ENCODE assay signal across 21 mouse cellular contexts in genomic region chr5:124442628-124443027, GRCm38 (mm10). TPM values are rescaled to one million over a fixed set of nuclear protein-coding genes. Genes with fewer than 3 reads are reported as not detected.
DNase-seq lines count a peak whose midpoint lies in the region; ATAC-seq and TF ChIP-seq lines count a peak whose summit lies in the region.
"Had no signal": no experiment of that assay in that cellular context is flagged by ENCODE, and none has a peak within 500 bp of the region (broad histone marks: within the 10 kb centered on the region; RNA-seq: fewer than 3 reads in every experiment).

No protein-coding gene starts in this region.

- no peak overlapping the region for H3K4me2 ChIP-seq in intestine, postnatal 0 days (replicated peaks; ENCODE audit: low read depth)
- no peak overlapping the region for H3K4me2 ChIP-seq in intestine, embryonic 16.5 days (ENCODE audit: low read depth, low read length)
- H3K4me2 ChIP-seq in liver, postnatal 0 days (ENCODE audit: low read depth, low read length): peak overlapping the region; percentile 90
- no peak overlapping the region for H3K4me2 ChIP-seq in hindbrain, embryonic 11.5 days (replicated peaks; ENCODE audit: low read depth, low read length)
- H3K4me2 ChIP-seq: embryonic facial prominence, embryonic 15.5 days; forebrain, embryonic 12.5 days; heart, embryonic 13.5 days; hindbrain, embryonic 13.5 days; intestine, embryonic 15.5 days; limb, embryonic 12.5 days; neural tube, embryonic 13.5 days; stomach, embryonic 15.5 days had no signal

- H3K27ac ChIP-seq in intestine, postnatal 0 days (ENCODE audit: low read depth, low read length): peak overlapping the region; percentile 73; the same call in 1 of the 2 replicates
- no peak overlapping the region for H3K27ac ChIP-seq in intestine, embryonic 16.5 days (ENCODE audit: low read length)
- H3K27ac ChIP-seq in bone marrow, adult 2 months (ENCODE audit: control insufficient read depth, insufficient read depth, low read depth, low read length, poor library complexity): peak overlapping the region; percentile 73
- peak overlapping the region; percentile 17 for H3K27ac ChIP-seq in liver, postnatal 0 days (ENCODE audit: low read depth)
- no peak overlapping the region for H3K27ac ChIP-seq in hindbrain, embryonic 10.5 days
- no peak overlapping the region for H3K27ac ChIP-seq in hindbrain, embryonic 11.5 days (ENCODE audit: low read depth, low read length)
- H3K27ac ChIP-seq: embryonic facial prominence, embryonic 15.5 days; forebrain, embryonic 12.5 days; heart, embryonic 13.5 days; hindbrain, embryonic 13.5 days; intestine, embryonic 15.5 days; limb, embryonic 12.5 days; neural tube, embryonic 13.5 days; stomach, embryonic 15.5 days had no signal

- H3K9me3 ChIP-seq in intestine, postnatal 0 days (ENCODE audit: control insufficient read depth): no peaks in the 10 kb centered on the region
- no peaks in the 10 kb centered on the region for H3K9me3 ChIP-seq in intestine, embryonic 16.5 days (ENCODE audit: control insufficient read depth, low read length)
- no peaks in the 10 kb centered on the region for H3K9me3 ChIP-seq in liver, postnatal 0 days (ENCODE audit: low read length)
- H3K9me3 ChIP-seq in hindbrain, embryonic 10.5 days: no peaks in the 10 kb centered on the region
- no peaks in the 10 kb centered on the region for H3K9me3 ChIP-seq in hindbrain, embryonic 11.5 days (ENCODE audit: control insufficient read depth, low read length)
- H3K9me3 ChIP-seq: embryonic facial prominence, embryonic 15.5 days; forebrain, embryonic 12.5 days; heart, embryonic 13.5 days; hindbrain, embryonic 13.5 days; intestine, embryonic 15.5 days; limb, embryonic 12.5 days; neural tube, embryonic 13.5 days; stomach, embryonic 15.5 days had no signal

- H3K4me3 ChIP-seq in intestine, postnatal 0 days (ENCODE audit: low read depth, low read length): no peak overlapping the region
- H3K4me3 ChIP-seq in intestine, embryonic 16.5 days (ENCODE audit: low read length): no peak overlapping the region
- H3K4me3 ChIP-seq in bone marrow, adult 2 months (replicated peaks; ENCODE audit: control insufficient read depth, low read depth, low read length): no peak overlapping the region
- H3K4me3 ChIP-seq in liver, postnatal 0 days (ENCODE audit: low read depth, low read length): peak overlapping the region; percentile 30; the same call in 1 of the 2 replicates
- H3K4me3 ChIP-seq in hindbrain, embryonic 10.5 days: no peak overlapping the region
- no peak overlapping the region for H3K4me3 ChIP-seq in hindbrain, embryonic 11.5 days (ENCODE audit: low read depth, low read length)
- H3K4me3 ChIP-seq: embryonic facial prominence, embryonic 15.5 days; forebrain, embryonic 12.5 days; heart, embryonic 13.5 days; hindbrain, embryonic 13.5 days; intestine, embryonic 15.5 days; limb, embryonic 12.5 days; neural tube, embryonic 13.5 days; stomach, embryonic 15.5 days had no signal

- no peaks in the 10 kb centered on the region for H3K4me1 ChIP-seq in intestine, postnatal 0 days (replicated peaks; ENCODE audit: control insufficient read depth, insufficient read depth, low read length)
- H3K4me1 ChIP-seq in intestine, embryonic 16.5 days (ENCODE audit: control insufficient read depth, insufficient read depth, low read length): peaks cover 19% of the 10 kb centered on the region
- H3K4me1 ChIP-seq in bone marrow, adult 2 months (ENCODE audit: control insufficient read depth, insufficient read depth, low read length): peaks cover 10% of the 10 kb centered on the region
- peaks cover 52% of the 10 kb centered on the region for H3K4me1 ChIP-seq in liver, postnatal 0 days (ENCODE audit: insufficient read depth)
- peaks cover 43% of the 10 kb centered on the region for H3K4me1 ChIP-seq in hindbrain, embryonic 10.5 days (replicated peaks)
- no peaks in the 10 kb centered on the region; the same call in 1 of the 2 replicates for H3K4me1 ChIP-seq in hindbrain, embryonic 11.5 days (replicated peaks; ENCODE audit: control insufficient read depth, insufficient read depth, low read length)

- no peak overlapping the region for H3K9ac ChIP-seq in intestine, postnatal 0 days (ENCODE audit: low read depth, low read length)
- no peak overlapping the region for H3K9ac ChIP-seq in intestine, embryonic 16.5 days (ENCODE audit: low read depth, low read length)
- H3K9ac ChIP-seq in liver, postnatal 0 days (replicated peaks): no peak overlapping the region
- no peak overlapping the region for H3K9ac ChIP-seq in hindbrain, embryonic 11.5 days (ENCODE audit: low read depth, low read length)
- H3K9ac ChIP-seq: embryonic facial prominence, embryonic 15.5 days; forebrain, embryonic 12.5 days; heart, embryonic 13.5 days; hindbrain, embryonic 13.5 days; intestine, embryonic 15.5 days; limb, embryonic 12.5 days; neural tube, embryonic 13.5 days; stomach, embryonic 15.5 days had no signal

- no peak for TF ChIP-seq CTCF in intestine, postnatal 0 days (IDR thresholded peaks at IDR 0.05; ENCODE audit: low read depth)
- no peak for TF ChIP-seq CTCF in bone marrow, adult 2 months (IDR thresholded peaks at IDR 0.05; ENCODE audit: control insufficient read depth, insufficient read depth, low read length)
- no peak for TF ChIP-seq CTCF in liver, postnatal 0 days (IDR thresholded peaks at IDR 0.05; ENCODE audit: low read depth)

- TF ChIP-seq EP300 in liver, postnatal 0 days (IDR thresholded peaks at IDR 0.05; ENCODE audit: low read depth): no peak

- TF ChIP-seq POLR2A in bone marrow, adult 2 months (IDR thresholded peaks at IDR 0.05; ENCODE audit: borderline replicate concordance, control insufficient read depth, low read depth, low read length): no peak

- no peak for ATAC-seq in intestine, postnatal 0 days
- ATAC-seq in intestine, embryonic 16.5 days: no peak
- ATAC-seq in liver, postnatal 0 days: no peak
- ATAC-seq in hindbrain, embryonic 11.5 days (ENCODE audit: low FRiP score): no peak
- ATAC-seq: intestine, embryonic 15.5 days had no signal

- WGBS in intestine, postnatal 0 days: 44% methylated on average over 2 of the region's 2 CpGs
- 63% methylated on average over 2 of the region's 2 CpGs for WGBS in intestine, embryonic 16.5 days
- WGBS in bone marrow, adult 2 months: 16% methylated on average over 2 of the region's 2 CpGs
- WGBS in liver, postnatal 0 days (ENCODE audit: insufficient replicate concordance): 43% methylated on average over 2 of the region's 2 CpGs
- WGBS in hindbrain, embryonic 10.5 days: 84% methylated on average over 2 of the region's 2 CpGs
- 90% methylated on average over 2 of the region's 2 CpGs for WGBS in hindbrain, embryonic 11.5 days

- H3K27me3 ChIP-seq in intestine, postnatal 0 days (replicated peaks; ENCODE audit: control insufficient read depth, insufficient read depth, low read length): no peaks in the 10 kb centered on the region
- no peaks in the 10 kb centered on the region for H3K27me3 ChIP-seq in intestine, embryonic 16.5 days (replicated peaks; ENCODE audit: control insufficient read depth, insufficient read depth, low read length)
- no peaks in the 10 kb centered on the region for H3K27me3 ChIP-seq in liver, postnatal 0 days (ENCODE audit: insufficient read depth, low read length)
- H3K27me3 ChIP-seq in hindbrain, embryonic 10.5 days (ENCODE audit: insufficient read depth, poor library complexity, severe bottlenecking): no peaks in the 10 kb centered on the region
- no peaks in the 10 kb centered on the region for H3K27me3 ChIP-seq in hindbrain, embryonic 11.5 days (ENCODE audit: control insufficient read depth, insufficient read depth, low read length)
- H3K27me3 ChIP-seq: embryonic facial prominence, embryonic 15.5 days; heart, embryonic 13.5 days; hindbrain, embryonic 13.5 days; intestine, embryonic 15.5 days; limb, embryonic 12.5 days; neural tube, embryonic 13.5 days; stomach, embryonic 15.5 days had no signal

- peak; percentile 80 for DNase-seq in 416B (ENCODE audit: low read depth)
- no peak for DNase-seq in liver, postnatal 0 days
- no peak for DNase-seq in heart, adult 11 months
- no peak for DNase-seq in hindbrain, embryonic 10.5 days (ENCODE audit: low spot score)
- DNase-seq in hindbrain, embryonic 11.5 days (ENCODE audit: low spot score): no peak
- DNase-seq: adrenal gland, postnatal 10 days; cerebellum, adult 9-10 months; gastrocnemius, postnatal 36 days; kidney, postnatal 14 days; lung, postnatal 10 days had no signal

- peaks cover 4% of the 10 kb centered on the region; the same call in 1 of the 2 replicates for H3K36me3 ChIP-seq in intestine, postnatal 0 days (ENCODE audit: control insufficient read depth, insufficient read depth)
- H3K36me3 ChIP-seq in intestine, embryonic 16.5 days (ENCODE audit: control insufficient read depth, insufficient read depth, low read length): no peaks in the 10 kb centered on the region
- H3K36me3 ChIP-seq in liver, postnatal 0 days (replicated peaks; ENCODE audit: insufficient read depth, low read length): peaks cover 9% of the 10 kb centered on the region
- H3K36me3 ChIP-seq in hindbrain, embryonic 10.5 days: peaks cover 12% of the 10 kb centered on the region
- no peaks in the 10 kb centered on the region for H3K36me3 ChIP-seq in hindbrain, embryonic 11.5 days (ENCODE audit: control insufficient read depth, insufficient read depth, low read length)

RNA-seq across cellular contexts. Expression of gene Kmt5a, which starts 2.9 kb away (rescaled TPM):
- 77.5 and 80.5 TPM in 2 replicates for polyA plus RNA-seq in intestine, postnatal 0 days (2015; fragmentation: Nextera tagmentation; extraction: Ambion mirVana)
- 50.6 and 54.3 TPM in 2 replicates for polyA plus RNA-seq in intestine, embryonic 16.5 days (2015; fragmentation: Nextera tagmentation; extraction: Ambion mirVana)
- 100.0 and 137 TPM in 2 replicates for polyA plus RNA-seq in bone marrow, adult 2 months (2011; ENCODE audit: insufficient read depth, insufficient read length, low replicate concordance, missing spikeins)
- polyA plus RNA-seq in liver, postnatal 0 days (2015; fragmentation: Nextera tagmentation; extraction: Ambion mirVana): 26.7 and 30.6 TPM in 2 replicates
- polyA plus RNA-seq in hindbrain, embryonic 10.5 days (2016; fragmentation: Nextera tagmentation; extraction: Ambion mirVana): 34.3 and 43.7 TPM in 2 replicates
- polyA plus RNA-seq in hindbrain, embryonic 11.5 days (2014; fragmentation: Nextera tagmentation; extraction: Ambion mirVana): 52.2 and 83.1 TPM in 2 replicates

RNA-seq across cellular contexts. Expression of gene Sbno1, which starts 16.8 kb away (rescaled TPM):
- 49.3 and 56.6 TPM in 2 replicates for polyA plus RNA-seq in intestine, postnatal 0 days (2015; fragmentation: Nextera tagmentation; extraction: Ambion mirVana)
- 78.6 and 83.7 TPM in 2 replicates for polyA plus RNA-seq in intestine, embryonic 16.5 days (2015; fragmentation: Nextera tagmentation; extraction: Ambion mirVana)
- 26.5 and 50.4 TPM in 2 replicates for polyA plus RNA-seq in bone marrow, adult 2 months (2011; ENCODE audit: insufficient read depth, insufficient read length, low replicate concordance, missing spikeins)
- 30.0 and 30.6 TPM in 2 replicates for polyA plus RNA-seq in liver, postnatal 0 days (2015; fragmentation: Nextera tagmentation; extraction: Ambion mirVana)
- polyA plus RNA-seq in hindbrain, embryonic 10.5 days (2016; fragmentation: Nextera tagmentation; extraction: Ambion mirVana): 84.6 and 86.6 TPM in 2 replicates
- polyA plus RNA-seq in hindbrain, embryonic 11.5 days (2014; fragmentation: Nextera tagmentation; extraction: Ambion mirVana): 92.9 and 116 TPM in 2 replicates

RNA-seq across cellular contexts. Expression of gene Rilpl2, which starts 35.5 kb away (rescaled TPM):
- 48.2 and 49.7 TPM in 2 replicates for polyA plus RNA-seq in intestine, postnatal 0 days (2015; fragmentation: Nextera tagmentation; extraction: Ambion mirVana)
- 55.1 and 55.4 TPM in 2 replicates for polyA plus RNA-seq in intestine, embryonic 16.5 days (2015; fragmentation: Nextera tagmentation; extraction: Ambion mirVana)
- 13.5 and 18.3 TPM in 2 replicates for polyA plus RNA-seq in bone marrow, adult 2 months (2011; ENCODE audit: insufficient read depth, insufficient read length, low replicate concordance, missing spikeins)
- 10.3 and 11.0 TPM in 2 replicates for polyA plus RNA-seq in liver, postnatal 0 days (2015; fragmentation: Nextera tagmentation; extraction: Ambion mirVana)
- 21.5 and 23.1 TPM in 2 replicates for polyA plus RNA-seq in hindbrain, embryonic 10.5 days (2016; fragmentation: Nextera tagmentation; extraction: Ambion mirVana)
- polyA plus RNA-seq in hindbrain, embryonic 11.5 days (2014; fragmentation: Nextera tagmentation; extraction: Ambion mirVana): 19.2 and 20.8 TPM in 2 replicates

RNA-seq across cellular contexts. Expression of gene Snrnp35, which starts 40.3 kb away (rescaled TPM):
- polyA plus RNA-seq in intestine, postnatal 0 days (2015; fragmentation: Nextera tagmentation; extraction: Ambion mirVana): 15.5 and 17.9 TPM in 2 replicates
- polyA plus RNA-seq in intestine, embryonic 16.5 days (2015; fragmentation: Nextera tagmentation; extraction: Ambion mirVana): 20.1 and 20.9 TPM in 2 replicates
- polyA plus RNA-seq in bone marrow, adult 2 months (2011; ENCODE audit: insufficient read depth, insufficient read length, low replicate concordance, missing spikeins): 12.7 and 24.2 TPM in 2 replicates
- 5.9 and 6.5 TPM in 2 replicates for polyA plus RNA-seq in liver, postnatal 0 days (2015; fragmentation: Nextera tagmentation; extraction: Ambion mirVana)
- polyA plus RNA-seq in hindbrain, embryonic 10.5 days (2016; fragmentation: Nextera tagmentation; extraction: Ambion mirVana): 29.7 and 35.4 TPM in 2 replicates
- 15.2 and 15.7 TPM in 2 replicates for polyA plus RNA-seq in hindbrain, embryonic 11.5 days (2014; fragmentation: Nextera tagmentation; extraction: Ambion mirVana)

Comparison
In these comparisons a context has a peak if more than half of its experiments do, and no peak if none do; other contexts are left out.
1. H3K27ac ChIP-seq: peak in intestine, postnatal 0 days (single experiment), bone marrow, adult 2 months (single experiment) and liver, postnatal 0 days (single experiment); none in intestine, embryonic 16.5 days (single experiment), hindbrain, embryonic 10.5 days (single experiment) and hindbrain, embryonic 11.5 days (single experiment).